Mouse (Mus musculus) left cerebral cortex, adult 2 months (tissue): ENCODE measurements around the gene Gpx3. TPM values are rescaled to one million over a fixed set of nuclear protein-coding genes. Genes with fewer than 3 reads are reported as not detected.

Experiments
- DNase-seq, 2 experiments: peaks; one replicate each; pipeline ENCODE4 v3.0.0; 2021 to 2022; ENCODE audit warnings: low spot score in 2 of 2, mixed read lengths in 1 of 2; ENCODE audit errors: extremely low spot score in 1 of 2
- H3K27ac ChIP-seq: fragments of 200-600 bp; 2 replicates; pipeline ENCODE4 v1.8.1; 2022
- H3K4me3 ChIP-seq: fragments of 200-600 bp; 2 replicates; pipeline ENCODE4 v1.8.1; 2022
- CTCF ChIP-seq: fragments of 200-600 bp; IDR thresholded peaks from 2 replicates; pipeline ENCODE4 v1.8.1; 2022; ENCODE audit warnings: antibody characterized with exemption, mild to moderate bottlenecking, moderate library complexity
- intact Hi-C: fragments of 180-260 bp; cut with DNase I; formaldehyde crosslinking; loops from one replicate; pipeline ENCODE4 v1.15.1; 2025
- total RNA-seq, 2 experiments: library from RNA; stranded (reverse); gene quantifications; 2 replicates each; pipeline ENCODE4 v1.2.3; 2021

Gene Gpx3
- total RNA-seq, 2 experiments from 2014 or later = 6.2 to 10.2 TPM

DNA sequence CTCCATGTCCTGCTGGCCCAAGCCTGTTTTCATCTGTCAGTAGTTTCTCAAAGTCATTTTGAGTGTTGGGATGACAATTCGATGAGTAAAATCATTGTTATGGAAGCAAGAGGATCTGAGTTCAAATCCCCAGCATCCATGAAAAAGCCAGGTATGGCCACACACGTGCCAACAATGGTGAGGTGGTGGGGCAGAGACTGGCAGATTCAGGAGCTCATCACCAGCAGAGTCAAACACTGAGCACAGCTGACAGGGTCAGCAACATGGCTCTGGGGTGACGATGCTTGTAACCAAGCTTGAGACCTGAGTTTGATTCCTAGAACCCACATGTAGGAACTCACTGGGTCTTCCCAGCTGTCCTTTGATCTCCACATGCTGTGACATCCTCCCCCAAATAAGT is 2.8 kb downstream of the Gpx3 start:
- TF ChIP-seq CTCF = no peak
- Histone ChIP-seq H3K4me3 (no peak overlapping the region), H3K27ac (no peak overlapping the region)
- intact Hi-C loops = no loop called here
- no peak for DNase-seq

GRCm38 (mm10) chr11:54905931-54906330 is 3.7 kb downstream of the Gpx3 start:
- TF ChIP-seq CTCF = no peak
- DNase-seq = no peak
- H3K27ac ChIP-seq = no peak overlapping the region
- intact Hi-C loops = no loop called here
- no peak overlapping the region for H3K4me3 ChIP-seq

DNA sequence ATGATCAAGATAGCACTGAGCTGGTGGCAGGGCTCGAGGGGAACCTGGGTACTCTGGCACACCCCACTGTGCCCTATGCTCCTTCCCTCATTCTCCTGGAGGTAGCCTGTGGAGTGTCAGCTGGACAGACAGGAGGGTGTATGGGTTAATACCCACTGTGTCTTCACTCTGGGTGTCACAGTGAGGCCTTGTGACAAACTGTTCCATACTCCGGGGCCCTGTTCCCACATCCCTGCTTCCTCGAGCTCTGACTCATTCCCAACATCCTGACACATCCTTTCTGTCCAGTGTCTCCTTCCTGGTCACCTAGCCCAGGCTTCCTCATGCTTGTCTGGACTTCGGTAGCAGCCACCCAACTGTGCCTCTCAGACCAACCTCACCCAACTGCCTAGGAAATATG is 4.2 kb downstream of the Gpx3 start:
- Histone ChIP-seq H3K27ac (no peak overlapping the region), H3K4me3 (no peak overlapping the region)
- no peak for TF ChIP-seq CTCF
- intact Hi-C loops = no loop called here
- DNase-seq = no peak

GRCm38 (mm10) chr11:54907259-54907658 is 5.0 kb downstream of the Gpx3 start:
- intact Hi-C loops = no loop called here

GRCm38 (mm10) chr11:54909273-54909672 is 7.0 kb downstream of the Gpx3 start:
- DNase-seq = no peak
- no peak for TF ChIP-seq CTCF
- no peak overlapping the region for H3K27ac ChIP-seq
- intact Hi-C loops = no loop called here
- H3K4me3 ChIP-seq = no peak overlapping the region

More at GRCm38 (mm10) chr11:54907259-54907658, 5.0 kb downstream of the Gpx3 start:
- DNase-seq = no peak
- H3K4me3 ChIP-seq = no peak overlapping the region
- TF ChIP-seq CTCF = no peak
- no peak overlapping the region for H3K27ac ChIP-seq

DNA sequence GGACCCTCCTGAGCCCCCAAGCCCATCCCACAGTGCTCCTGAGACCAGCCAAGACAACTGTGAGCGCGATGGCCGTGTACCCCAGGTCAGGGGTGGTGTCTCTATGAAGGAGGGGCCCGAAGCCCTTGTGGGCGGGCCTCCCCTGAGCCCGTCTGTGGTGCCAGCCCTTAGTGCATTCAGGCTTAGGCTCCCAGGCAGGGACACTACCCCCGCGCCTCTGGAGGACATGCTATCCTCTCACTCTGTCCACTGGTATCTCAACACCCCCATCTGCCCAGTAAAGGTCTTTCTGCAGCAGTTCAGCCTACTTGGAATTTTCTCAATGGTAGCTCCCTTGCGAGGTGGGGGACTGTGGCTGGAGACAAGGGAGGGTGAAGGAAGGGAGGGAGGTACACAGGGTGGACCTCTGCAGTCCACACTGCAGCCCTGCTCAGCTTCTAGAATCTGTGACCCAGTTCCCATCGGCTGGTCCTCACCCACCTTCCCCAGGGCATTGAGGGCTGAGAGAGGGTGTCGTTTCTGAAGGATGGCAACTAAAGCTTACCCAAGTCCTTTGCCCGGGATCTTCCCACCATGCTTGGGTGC is 7.9 kb downstream of the Gpx3 start:
- no peak overlapping the region for H3K27ac ChIP-seq
- no peak overlapping the region for H3K4me3 ChIP-seq
- intact Hi-C loops = no loop called here
- DNase-seq = no peak
- TF ChIP-seq CTCF = no peak

- no peak overlapping the region for H3K4me3 ChIP-seq
- no peak for DNase-seq
- intact Hi-C loops = no loop called here
- no peak overlapping the region for H3K27ac ChIP-seq
- TF ChIP-seq CTCF = no peak
These were observed 8.9 kb downstream of the Gpx3 start for GRCm38 (mm10) chr11:54911201-54911600.

GRCm38 (mm10) chr11:54911671-54912502 is 9.6 kb downstream of the Gpx3 start:
- intact Hi-C loops = no loop called here
- H3K27ac ChIP-seq = no peak overlapping the region
- no peak for DNase-seq
- TF ChIP-seq CTCF = no peak
- no peak overlapping the region for H3K4me3 ChIP-seq

DNA sequence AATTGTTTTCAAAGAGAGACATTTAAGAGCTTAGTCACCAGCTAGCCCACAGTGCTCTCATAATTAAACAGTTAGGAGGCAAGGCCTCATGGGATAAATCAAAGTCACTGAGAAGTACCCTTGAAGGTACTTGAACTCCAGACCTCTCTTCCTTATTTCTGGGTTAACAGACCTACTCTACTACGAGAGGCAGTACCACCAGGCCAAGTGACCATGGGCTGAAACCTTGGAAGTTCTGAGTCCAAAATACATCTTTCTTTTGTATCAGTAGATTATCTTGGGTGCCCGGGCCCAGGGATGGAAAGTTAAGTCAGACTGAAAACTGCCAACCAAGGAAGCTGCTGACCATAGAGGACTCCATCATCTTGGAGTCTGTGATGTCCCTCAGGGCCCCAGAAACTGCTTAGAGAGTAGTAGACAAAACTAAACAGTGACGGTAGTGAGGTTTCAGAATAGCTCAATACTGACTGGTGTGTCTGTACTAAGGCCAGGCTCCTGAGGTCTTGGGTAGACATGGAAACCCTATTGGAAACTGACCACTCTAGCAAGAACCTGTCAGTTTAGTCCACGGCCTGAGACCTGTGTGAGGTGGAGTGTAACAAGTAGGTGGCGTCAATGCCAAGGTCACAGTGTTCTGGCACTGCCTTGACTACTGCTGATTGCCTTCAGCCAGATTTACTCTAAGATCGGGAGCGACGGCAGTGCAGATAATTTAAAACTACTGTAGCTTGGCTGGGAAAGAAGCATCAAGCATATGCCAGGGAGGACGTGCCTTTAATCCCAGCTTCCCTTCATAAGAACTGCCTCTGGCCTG is 10.5 kb downstream of the Gpx3 start:
- no peak for TF ChIP-seq CTCF
- Histone ChIP-seq H3K4me3 (no peak overlapping the region), H3K27ac (no peak overlapping the region)
- no peak for DNase-seq
- intact Hi-C loops = no loop called here

DNA sequence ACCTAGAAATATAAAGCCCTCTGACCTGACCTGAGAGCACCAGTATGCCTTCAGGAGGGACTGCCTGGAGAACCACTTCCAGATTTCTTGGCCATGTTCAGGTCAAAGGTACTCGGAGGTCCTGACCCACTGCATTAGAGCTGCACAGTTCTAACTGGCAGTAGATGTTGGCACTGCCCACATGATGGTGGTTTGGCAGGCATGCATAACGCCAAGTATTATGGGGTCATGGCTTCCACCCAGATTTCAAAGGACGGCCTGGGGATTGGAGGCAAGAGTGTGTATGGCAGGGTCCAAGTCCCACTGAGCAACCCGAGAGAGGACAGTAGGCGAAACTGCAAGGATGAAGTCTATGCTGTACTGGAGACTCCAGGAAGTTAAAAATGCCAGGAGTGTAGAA is 11.6 kb downstream of the Gpx3 start:
- TF ChIP-seq CTCF = no peak
- Histone ChIP-seq H3K4me3 (no peak overlapping the region), H3K27ac (no peak overlapping the region)
- no peak for DNase-seq
- intact Hi-C loops = no loop called here

GRCm38 (mm10) chr11:54917461-54917860 is 15.2 kb downstream of the Gpx3 start:
- H3K4me3 ChIP-seq = no peak overlapping the region
- no peak for TF ChIP-seq CTCF
- intact Hi-C loops = no loop called here
- DNase-seq = no peak
- no peak overlapping the region for H3K27ac ChIP-seq

- no peak overlapping the region for H3K27ac ChIP-seq
- no peak overlapping the region for H3K4me3 ChIP-seq
- DNase-seq = no peak
- peak; percentile 46 for TF ChIP-seq CTCF
- intact Hi-C loops = no loop called here
These were observed 16.0 kb downstream of the Gpx3 start for GRCm38 (mm10) chr11:54918273-54918672.
